Mouse (Mus musculus) small intestine, adult 2 months (tissue): ENCODE results near the gene Accs.

Experiments
- CTCF ChIP-seq: fragments of 200-500 bp; IDR thresholded peaks from 2 replicates; pipeline ENCODE4 v1.5.1; 2012; ENCODE audit warnings: low read depth, mild to moderate bottlenecking, control low read depth, inconsistent platforms, low read length, moderate library complexity, mixed read lengths; ENCODE audit not compliant: insufficient replicate concordance, insufficient read length; ENCODE audit errors: extremely low read depth
- POLR2A ChIP-seq: fragments of 200-500 bp; IDR thresholded peaks from 2 replicates; pipeline ENCODE4 v1.6.1; 2012; ENCODE audit warnings: low read depth, mild to moderate bottlenecking, control low read depth, inconsistent platforms, low read length, moderate library complexity

GRCm38 (mm10) chr2:93790798-93791345, 58.9 kb downstream of the Accs start:
- TF ChIP-seq CTCF (no peak), POLR2A (no peak)
